In the genomic region with DNA sequence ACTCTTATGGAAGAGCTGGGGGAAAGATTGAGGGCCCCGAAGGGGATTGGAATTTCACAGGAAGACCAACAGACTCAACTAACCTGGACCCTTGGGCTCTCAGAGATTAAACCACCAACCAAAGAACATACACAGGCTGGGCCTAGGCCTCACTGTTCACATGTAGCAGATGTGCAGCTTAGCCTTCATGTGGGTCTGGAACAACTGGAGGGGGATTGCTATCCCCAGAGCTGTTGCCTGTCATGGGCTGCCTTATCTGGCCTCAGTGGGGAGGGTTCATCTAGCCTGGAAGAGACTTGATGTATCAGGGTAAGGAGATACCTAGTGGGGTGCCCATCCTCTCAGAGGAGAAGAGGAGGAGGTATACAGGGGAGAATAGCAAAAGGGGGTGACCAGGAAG, we compare ENCODE assay signal across 28 mouse cellular contexts.
"Had no signal": no experiment of that assay in that cellular context is flagged by ENCODE, and none has a peak within 500 bp of the region (broad histone marks: within the 10 kb centered on the region; RNA-seq: fewer than 3 reads in every experiment).

No protein-coding gene starts in this region.

- H3K27me3 ChIP-seq: embryonic facial prominence, embryonic 12.5 days; embryonic facial prominence, embryonic 13.5 days; embryonic facial prominence, embryonic 15.5 days; forebrain, embryonic 12.5 days; forebrain, embryonic 13.5 days; forebrain, embryonic 15.5 days had no signal

- H3K9ac ChIP-seq: embryonic facial prominence, embryonic 12.5 days; embryonic facial prominence, embryonic 13.5 days; embryonic facial prominence, embryonic 15.5 days; forebrain, embryonic 12.5 days; forebrain, embryonic 13.5 days; forebrain, embryonic 15.5 days; forebrain, postnatal 0 days had no signal

- DNase-seq: cerebellum, adult 2 months; cerebellum, adult 8-10 months; cerebellum, adult 9-10 months; cerebellum, adult 9-11 months; cerebellum, postnatal 10 days; cerebellum, postnatal 14 days; cerebellum, postnatal 25 days; cerebellum, postnatal 36 days; embryo, embryonic 11 days; forebrain, postnatal 0 days; gastrocnemius, adult 2 months; gastrocnemius, postnatal 10 days; gastrocnemius, postnatal 14 days; gastrocnemius, postnatal 25 days; gastrocnemius, postnatal 36 days; heart, adult 18-20 months; heart, adult 2 months had no signal

- H3K9me3 ChIP-seq: embryonic facial prominence, embryonic 10.5 days; embryonic facial prominence, embryonic 12.5 days; embryonic facial prominence, embryonic 13.5 days; embryonic facial prominence, embryonic 15.5 days; forebrain, embryonic 10.5 days; forebrain, embryonic 12.5 days; forebrain, embryonic 13.5 days; forebrain, embryonic 15.5 days had no signal

- ATAC-seq: forebrain, embryonic 13.5 days; forebrain, embryonic 14.5 days; forebrain, embryonic 15.5 days; forebrain, embryonic 16.5 days; forebrain, postnatal 0 days had no signal

- H3K4me3 ChIP-seq: embryonic facial prominence, embryonic 10.5 days; embryonic facial prominence, embryonic 12.5 days; embryonic facial prominence, embryonic 13.5 days; embryonic facial prominence, embryonic 15.5 days; erythroblast, embryonic 14.5 days; forebrain, embryonic 10.5 days; forebrain, embryonic 12.5 days; forebrain, embryonic 13.5 days; forebrain, embryonic 15.5 days; gastrocnemius, adult 2 months; heart, adult 2 months had no signal

- H3K4me2 ChIP-seq: embryonic facial prominence, embryonic 12.5 days; embryonic facial prominence, embryonic 13.5 days; embryonic facial prominence, embryonic 15.5 days; forebrain, embryonic 12.5 days; forebrain, embryonic 13.5 days; forebrain, embryonic 15.5 days had no signal

- H3K27ac ChIP-seq: embryonic facial prominence, embryonic 10.5 days; embryonic facial prominence, embryonic 12.5 days; embryonic facial prominence, embryonic 13.5 days; embryonic facial prominence, embryonic 15.5 days; forebrain, embryonic 10.5 days; forebrain, embryonic 12.5 days; forebrain, embryonic 13.5 days; forebrain, embryonic 15.5 days; gastrocnemius, adult 2 months; heart, adult 2 months had no signal

- H3K36me3 ChIP-seq: embryonic facial prominence, embryonic 10.5 days; embryonic facial prominence, embryonic 12.5 days; embryonic facial prominence, embryonic 13.5 days; embryonic facial prominence, embryonic 15.5 days; forebrain, embryonic 10.5 days; forebrain, embryonic 12.5 days; forebrain, embryonic 15.5 days had no signal

- H3K4me1 ChIP-seq: embryonic facial prominence, embryonic 15.5 days; forebrain, embryonic 12.5 days; forebrain, embryonic 13.5 days; forebrain, embryonic 15.5 days had no signal
